In the genomic region with DNA sequence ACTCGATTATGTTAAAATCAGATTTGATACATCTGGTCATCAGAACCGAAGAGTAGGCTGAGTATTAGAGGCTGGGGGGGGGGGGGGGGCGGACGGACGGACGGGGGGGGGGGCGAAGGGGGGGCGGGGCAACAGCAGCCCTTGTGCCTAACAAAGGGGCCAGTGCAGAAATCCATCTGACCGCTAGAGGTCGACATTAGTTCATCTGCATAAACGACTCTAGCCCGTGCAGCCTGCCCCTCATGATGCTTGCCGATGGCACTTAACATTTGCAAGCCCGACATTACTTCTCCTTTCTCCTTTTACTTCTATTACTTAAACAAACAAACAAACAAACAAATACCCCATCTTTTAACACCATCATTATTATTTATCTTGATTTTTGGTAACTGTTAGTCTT, we compare ENCODE assay signal across 8 mouse cellular contexts. TPM values are rescaled to one million over a fixed set of nuclear protein-coding genes. Genes with fewer than 3 reads are reported as not detected.
DNase-seq lines count a peak whose midpoint lies in the region; ATAC-seq and TF ChIP-seq lines count a peak whose summit lies in the region.

No protein-coding gene starts in this region.

- no peaks in the 10 kb centered on the region; the same call in 1 of the 2 replicates for H3K4me1 ChIP-seq in E14TG2a.4 (replicated peaks; ENCODE audit: low read depth, low read length)
- no peaks in the 10 kb centered on the region for H3K4me1 ChIP-seq in embryonic facial prominence, embryonic 11.5 days (ENCODE audit: control insufficient read depth, insufficient read depth, low read length)
- no peaks in the 10 kb centered on the region for H3K4me1 ChIP-seq in lung, embryonic 14.5 days (ENCODE audit: insufficient read depth)

- peak; percentile 77 for DNase-seq in adrenal gland, postnatal 10 days
- DNase-seq in embryonic facial prominence, embryonic 11.5 days (ENCODE audit: low spot score) = peak; percentile 93
- peak; percentile 37 to 57 for DNase-seq in heart, postnatal 36 days
- peak; percentile 75 to 85 for DNase-seq in kidney, postnatal 36 days
- DNase-seq in lung, embryonic 14.5 days = peak; percentile 96
- peak; percentile 47 for DNase-seq in ovary, postnatal 14 days (ENCODE audit: low spot score)
- DNase-seq in yolk sac, embryonic 10.5 days (ENCODE audit: low spot score) = peak; percentile 64

- H3K9ac ChIP-seq in embryonic facial prominence, embryonic 11.5 days (replicated peaks; ENCODE audit: low read length) = no peak overlapping the region
- no peak overlapping the region for H3K9ac ChIP-seq in lung, embryonic 14.5 days

- no peaks in the 10 kb centered on the region for H3K9me3 ChIP-seq in E14TG2a.4 (ENCODE audit: low read length)
- H3K9me3 ChIP-seq in embryonic facial prominence, embryonic 11.5 days (replicated peaks; ENCODE audit: control insufficient read depth, low read length) = no peaks in the 10 kb centered on the region
- H3K9me3 ChIP-seq in lung, embryonic 14.5 days (ENCODE audit: low read depth, low read length) = no peaks in the 10 kb centered on the region

- no peak overlapping the region for H3K4me2 ChIP-seq in embryonic facial prominence, embryonic 11.5 days (ENCODE audit: low read depth, low read length)
- no peak overlapping the region for H3K4me2 ChIP-seq in lung, embryonic 14.5 days

- H3K36me3 ChIP-seq in E14TG2a.4 (ENCODE audit: insufficient read depth, low read length) = no peaks in the 10 kb centered on the region
- H3K36me3 ChIP-seq in embryonic facial prominence, embryonic 11.5 days (replicated peaks; ENCODE audit: control insufficient read depth, insufficient read depth, low read depth, low read length) = no peaks in the 10 kb centered on the region
- no peaks in the 10 kb centered on the region for H3K36me3 ChIP-seq in lung, embryonic 14.5 days (ENCODE audit: insufficient read depth)

- intact Hi-C loops in heart, postnatal 36 days (cut with DNase I) = loop anchor here (1.0 kb wide), 1 partner anchor 244 kb away; no protein-coding TSS in a partner anchor

- H3K27ac ChIP-seq in embryonic facial prominence, embryonic 11.5 days (replicated peaks; ENCODE audit: low read depth, low read length) = no peak overlapping the region
- no peak overlapping the region for H3K27ac ChIP-seq in lung, embryonic 14.5 days (ENCODE audit: low read depth)

- peak; percentile 76 for ATAC-seq in embryonic facial prominence, embryonic 11.5 days (replicated peaks; ENCODE audit: insufficient number of reproducible peaks, low FRiP score, low TSS enrichment, low read depth)
- peak; percentile 79 for ATAC-seq in lung, embryonic 14.5 days (ENCODE audit: insufficient read depth)

- peak; percentile 60 for TF ChIP-seq CTCF in E14TG2a.4 (conservative IDR thresholded peaks at IDR 0.05; ENCODE audit: low read length)
- peak; percentile 89 for TF ChIP-seq CTCF in lung, embryonic 14.5 days (IDR thresholded peaks at IDR 0.05; ENCODE audit: low read depth)

- WGBS in embryonic facial prominence, embryonic 11.5 days = 6% methylated on average over 9 of the region's 14 CpGs
- under 1% methylated on average over 8 of the region's 14 CpGs for WGBS in lung, embryonic 14.5 days

- H3K27me3 ChIP-seq in E14TG2a.4 (ENCODE audit: insufficient read depth, low read length) = peaks cover 20% of the 10 kb centered on the region
- H3K27me3 ChIP-seq in embryonic facial prominence, embryonic 11.5 days (ENCODE audit: control insufficient read depth, insufficient read depth, low read length) = no peaks in the 10 kb centered on the region
- 0 out of 2 replicates have a peak, but pooled peaks cover 2% of the 10 kb centered on the region for H3K27me3 ChIP-seq in lung, embryonic 14.5 days (ENCODE audit: insufficient read depth, low read length)

- no peak overlapping the region for H3K4me3 ChIP-seq in E14TG2a.4 (replicated peaks; ENCODE audit: low read length)
- H3K4me3 ChIP-seq in embryonic facial prominence, embryonic 11.5 days (ENCODE audit: low read depth, low read length) = no peak overlapping the region
- H3K4me3 ChIP-seq in lung, embryonic 14.5 days (ENCODE audit: low read depth, low read length) = no peak overlapping the region

RNA-seq across cellular contexts. Expression of a gene that starts 45.0 kb away (rescaled TPM):
- 10 to 100 TPM; 61.6 to 73.9 TPM for total RNA-seq in adrenal gland, postnatal 10 days (2021)
- polyA plus RNA-seq in embryonic facial prominence, embryonic 11.5 days (2014; fragmentation: Nextera tagmentation; extraction: Ambion mirVana) = 142 and 152 TPM in 2 replicates
- 10 to 100 TPM; 42.2 to 44.1 TPM for total RNA-seq in heart, postnatal 36 days (2021)
- 123 and 131 TPM in 2 replicates for polyA plus RNA-seq in lung, embryonic 14.5 days (2014; fragmentation: Nextera tagmentation; extraction: Ambion mirVana)
